Mouse (Mus musculus) liver, embryonic 14.5 days (tissue): ENCODE measurements at regions not wholly inside any gene's neighbourhood (a gene's known extent, or its start where the extent isn't known, plus 50 kb on each side); places are given as distances from the start of the nearest gene placed in this dataset.

Source experiments
- ATAC-seq: fragments of 200-750 bp; cut with Nextera tagmentation; 2 replicates; pipeline ENCODE4 v1.8.0; 2017; ENCODE audit warnings: moderate number of reproducible peaks, mild to moderate bottlenecking, moderate library complexity; ENCODE audit not compliant: insufficient read depth
- DNase-seq, 3 experiments: peaks; one replicate each; pipeline ENCODE4 v3.0.0-alpha.2; 2012 to 2013; ENCODE audit warnings: low read depth in 3 of 3, low spot score in 3 of 3
- H3K27ac ChIP-seq: fragments of 300-500 bp; sonication (generic); 2 replicates; pipeline ENCODE4 v1.5.1; 2014; ENCODE audit warnings: moderate library complexity, mild to moderate bottlenecking, control low read depth, inconsistent platforms
- H3K27me3 ChIP-seq: fragments of 300-500 bp; sonication (generic); 2 replicates; pipeline ENCODE4 v1.6.1; 2014; ENCODE audit warnings: mild to moderate bottlenecking, low read length, moderate library complexity; ENCODE audit not compliant: control insufficient read depth, insufficient read depth
- H3K36me3 ChIP-seq: fragments of 300-500 bp; sonication (generic); replicated peaks from 2 replicates; pipeline ENCODE4 v1.6.1; 2014; ENCODE audit warnings: low read depth; ENCODE audit not compliant: control insufficient read depth, insufficient read depth
- H3K4me1 ChIP-seq, 2 experiments: fragments of 200-500 bp in 1 of 2; fragments of 300-500 bp in 1 of 2; sonication (generic) in 1 of 2; replicated peaks; 2 replicates each; pipeline ENCODE4 v1.6.1; 2012 to 2014; ENCODE audit warnings: antibody characterized with exemption in 1 of 2, inconsistent platforms in 1 of 2, low read length in 1 of 2; ENCODE audit not compliant: control insufficient read depth in 2 of 2, insufficient read depth in 2 of 2
- H3K4me2 ChIP-seq: fragments of 300-500 bp; sonication (generic); 2 replicates; pipeline ENCODE4 v1.6.1; 2014; ENCODE audit warnings: low read depth, mild to moderate bottlenecking, control low read depth, moderate library complexity
- H3K4me3 ChIP-seq, 2 experiments: fragments of 200-500 bp in 1 of 2; fragments of 300-500 bp in 1 of 2; sonication (generic) in 1 of 2; 2 replicates each; pipeline ENCODE4 v1.5.1; 2012 to 2014; ENCODE audit warnings: low read depth in 2 of 2, low read length in 2 of 2, mild to moderate bottlenecking in 2 of 2, control low read depth in 1 of 2, inconsistent platforms in 1 of 2, moderate library complexity in 1 of 2; ENCODE audit not compliant: insufficient read depth in 1 of 2
- H3K9ac ChIP-seq: fragments of 300-500 bp; sonication (generic); replicated peaks from 2 replicates; pipeline ENCODE4 v1.6.1; 2014; ENCODE audit warnings: mild to moderate bottlenecking, control low read depth, moderate library complexity
- H3K9me3 ChIP-seq: fragments of 300-500 bp; sonication (generic); 2 replicates; pipeline ENCODE4 v1.6.1; 2016; ENCODE audit warnings: low read length, mixed read lengths; ENCODE audit not compliant: control insufficient read depth
- CTCF ChIP-seq: IDR thresholded peaks from 2 replicates; pipeline ENCODE4 v1.5.1; 2016; ENCODE audit warnings: antibody characterized with exemption, low read depth, control low read depth
- EP300 ChIP-seq: IDR thresholded peaks from 2 replicates; pipeline ENCODE4 v1.6.1; 2016; ENCODE audit warnings: antibody characterized with exemption, low read depth
- WGBS: fragments of 180-500 bp; shearing (Covaris S2); extraction: QIAGEN DNeasy Blood & Tissue Kit; methylation state at CpG from one replicate; pipeline ENCODE4 v1.1.7; 2014; ENCODE audit not compliant: insufficient replicate concordance; 5-methylcytosine and 5-hydroxymethylcytosine counted together

DNA sequence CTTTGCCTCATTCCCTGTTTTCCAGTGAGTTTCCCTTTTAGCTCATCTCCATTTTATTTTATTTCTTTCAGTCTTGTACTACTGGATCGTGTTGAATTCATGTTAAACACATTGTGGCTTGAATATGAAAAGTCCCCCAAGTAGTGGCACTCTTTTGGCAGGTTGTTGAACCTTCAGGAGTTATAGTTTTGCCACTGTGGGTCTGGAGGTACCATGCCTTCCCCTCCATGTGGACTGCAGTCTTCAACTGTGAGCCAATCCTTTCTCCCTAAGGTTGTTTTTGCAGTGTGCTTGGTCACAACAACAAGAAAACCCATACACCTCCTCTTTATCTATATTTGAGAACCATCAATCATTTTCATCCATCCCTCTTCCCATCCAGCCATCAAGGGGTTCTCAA lies 88.9 kb upstream of the Nrp1 start:
- no peak overlapping the region for H3K9ac ChIP-seq
- no peak for TF ChIP-seq EP300
- no peak for TF ChIP-seq CTCF
- no peak for ATAC-seq
- H3K4me3 ChIP-seq, result no peak overlapping the region
- H3K27me3 ChIP-seq, result no peaks in the 10 kb centered on the region
- WGBS, result 52% methylated on average over 1 of the region's 1 CpGs
- no peaks in the 10 kb centered on the region for H3K36me3 ChIP-seq
- H3K27ac ChIP-seq, result no peak overlapping the region
- H3K9me3 ChIP-seq, result no peaks in the 10 kb centered on the region
- no peak overlapping the region for H3K4me2 ChIP-seq
- DNase-seq, result no peak
- H3K4me1 ChIP-seq, result peaks cover 0 to 4% of the 10 kb centered on the region in 2 experiments; a peak in 3 of 4 replicates

DNA sequence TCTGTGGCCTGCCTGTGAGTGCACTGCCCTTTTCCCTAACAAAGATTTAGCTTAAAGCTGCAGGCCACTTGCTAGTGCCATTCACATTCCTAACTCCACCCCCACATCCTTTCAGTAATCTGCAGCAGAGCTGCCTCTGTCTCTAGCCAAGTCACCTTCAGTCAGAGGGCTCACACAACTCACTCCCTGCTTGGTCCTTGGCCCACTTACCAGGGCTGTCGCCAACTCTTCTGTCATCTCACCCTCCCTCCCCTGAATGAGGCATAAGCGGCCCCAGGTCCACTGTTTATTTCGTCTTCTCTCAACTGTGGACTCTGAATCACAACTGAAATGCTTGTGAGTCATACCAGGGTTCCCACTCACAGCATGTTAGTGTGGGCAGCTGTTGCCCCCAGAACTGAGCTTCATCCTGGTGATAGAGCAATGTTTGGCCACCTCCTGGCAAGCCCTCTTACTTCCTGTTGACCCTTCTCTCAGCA lies 85.5 kb upstream of the Nrp1 start:
- TF ChIP-seq CTCF (no peak), EP300 (no peak)
- H3K4me1 ChIP-seq, result peaks cover 0 to 4% of the 10 kb centered on the region in 2 experiments; a peak in 3 of 4 replicates
- H3K27ac ChIP-seq, result no peak overlapping the region
- no peaks in the 10 kb centered on the region for H3K9me3 ChIP-seq
- H3K27me3 ChIP-seq, result no peaks in the 10 kb centered on the region
- no peak for DNase-seq
- ATAC-seq, result no peak
- no peak overlapping the region for H3K4me2 ChIP-seq
- H3K9ac ChIP-seq, result no peak overlapping the region
- no peak overlapping the region for H3K4me3 ChIP-seq
- WGBS, result 39% methylated on average over 3 of the region's 3 CpGs
- no peaks in the 10 kb centered on the region for H3K36me3 ChIP-seq

DNA sequence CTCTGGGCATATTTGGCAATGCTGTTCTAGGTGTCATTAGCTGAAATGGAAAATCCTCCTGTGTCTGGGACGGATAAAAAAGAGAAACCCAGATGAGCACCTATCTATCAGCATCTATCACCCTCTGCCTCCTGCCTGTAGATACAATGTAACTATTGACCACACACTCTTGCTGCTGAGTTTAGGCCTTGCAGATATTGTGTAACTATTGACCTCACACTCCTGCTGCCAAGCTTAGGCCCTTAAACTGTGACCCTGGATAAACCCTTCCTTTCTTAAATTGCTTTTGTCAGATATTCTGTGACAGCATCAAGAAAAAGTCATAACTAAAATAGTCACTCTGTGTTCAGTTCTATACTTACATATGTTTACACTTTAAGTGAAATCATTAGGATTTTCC lies 81.9 kb upstream of the Nrp1 start:
- DNase-seq (no peak), ATAC-seq (no peak)
- TF ChIP-seq EP300 (no peak), CTCF (no peak)
- no peaks in the 10 kb centered on the region for H3K9me3 ChIP-seq
- no peak overlapping the region for H3K9ac ChIP-seq
- H3K27ac ChIP-seq, result no peak overlapping the region
- no peak overlapping the region for H3K4me3 ChIP-seq
- no peaks in the 10 kb centered on the region for H3K27me3 ChIP-seq
- H3K36me3 ChIP-seq, result no peaks in the 10 kb centered on the region
- H3K4me1 ChIP-seq, result no peaks in the 10 kb centered on the region
- 59% methylated on average over 1 of the region's 1 CpGs for WGBS
- H3K4me2 ChIP-seq, result no peak overlapping the region

DNA sequence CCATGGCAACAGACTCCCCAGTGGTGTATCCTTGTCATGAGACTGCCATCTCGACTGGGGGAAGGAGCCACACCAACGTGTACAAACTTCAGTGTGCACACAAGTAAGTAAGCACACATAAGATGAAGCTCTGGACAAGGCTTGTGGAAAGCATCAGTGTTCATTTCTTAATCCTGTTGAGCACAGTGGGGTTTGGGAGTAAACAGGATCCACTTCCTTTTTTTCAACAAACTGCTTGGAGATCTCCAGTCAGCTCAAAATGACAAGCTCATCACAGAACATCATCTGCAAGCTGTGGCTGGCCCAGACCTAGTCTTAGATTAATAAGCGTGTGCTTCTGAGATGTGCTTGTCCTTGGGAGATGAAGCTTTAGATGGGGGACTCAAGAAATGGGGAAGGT lies 75.6 kb upstream of the Nrp1 start:
- WGBS, result 31% methylated on average over 3 of the region's 3 CpGs
- Histone ChIP-seq H3K27ac (no peak overlapping the region), H3K9ac (no peak overlapping the region), H3K9me3 (no peaks in the 10 kb centered on the region), H3K36me3 (no peaks in the 10 kb centered on the region), H3K4me3 (no peak overlapping the region), H3K4me2 (no peak overlapping the region), H3K4me1 (no peaks in the 10 kb centered on the region), H3K27me3 (no peaks in the 10 kb centered on the region)
- TF ChIP-seq CTCF (no peak), EP300 (no peak)
- DNase-seq (no peak), ATAC-seq (no peak)

DNA sequence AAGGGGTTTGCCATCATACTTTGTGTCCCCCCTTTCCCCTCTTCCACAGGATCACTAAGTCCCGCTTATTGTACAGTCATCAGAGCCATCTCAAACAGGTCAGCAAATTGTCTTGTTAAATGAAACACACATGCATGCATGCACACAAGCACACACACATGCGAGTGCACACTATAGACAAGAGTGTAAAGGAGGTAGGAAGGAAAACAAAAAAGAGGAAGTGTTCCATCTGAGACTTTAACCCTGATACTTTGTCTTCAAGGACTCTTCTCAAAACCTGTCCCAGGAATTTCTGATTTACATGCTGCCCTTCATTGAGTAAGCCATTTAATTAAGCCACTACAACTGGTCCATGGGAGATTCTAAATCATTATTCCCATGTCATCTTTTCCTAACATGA lies 75.0 kb upstream of the Nrp1 start:
- Histone ChIP-seq H3K27me3 (no peaks in the 10 kb centered on the region), H3K9me3 (no peaks in the 10 kb centered on the region), H3K36me3 (no peaks in the 10 kb centered on the region), H3K9ac (no peak overlapping the region), H3K27ac (no peak overlapping the region), H3K4me1 (no peaks in the 10 kb centered on the region), H3K4me3 (no peak overlapping the region), H3K4me2 (no peak overlapping the region)
- ATAC-seq (no peak), DNase-seq (no peak)
- TF ChIP-seq EP300, result no peak
- no peak for TF ChIP-seq CTCF
- WGBS, result 41% methylated on average over 2 of the region's 2 CpGs
